Mouse (Mus musculus): ENCODE data around the gene Abi3bp. TPM values are rescaled to one million over a fixed set of nuclear protein-coding genes. Genes with fewer than 3 reads are reported as not detected.

Abi3bp gene
- polyA plus RNA-seq, 2 experiments: 0.10 to 0.15 TPM

GRCm38 (mm10) chr16:56441658-56442344, 35.9 kb upstream of the Abi3bp start:
- Histone ChIP-seq H3K36me3 (replicated peaks; ENCODE audit: control insufficient read depth, insufficient read depth, low read depth) (no peaks in the 10 kb centered on the region), H3K4me3 (ENCODE audit: insufficient read depth in 1 of 2, low read depth in 2 of 2, low read length in 2 of 2) (no peak overlapping the region), H3K4me1 (replicated peaks; ENCODE audit: control insufficient read depth in 2 of 2, insufficient read depth in 2 of 2, low read length in 1 of 2) (no peaks in the 10 kb centered on the region), H3K4me2 (ENCODE audit: low read depth) (no peak overlapping the region), H3K9me3 (ENCODE audit: control insufficient read depth, low read length) (no peaks in the 10 kb centered on the region), H3K27me3 (ENCODE audit: control insufficient read depth, insufficient read depth, low read length) (no peaks in the 10 kb centered on the region), H3K27ac (no peak overlapping the region), H3K9ac (replicated peaks) (no peak overlapping the region)
- TF ChIP-seq CTCF (IDR thresholded peaks at IDR 0.05; ENCODE audit: low read depth): no peak
- no peak for TF ChIP-seq EP300 (IDR thresholded peaks at IDR 0.05; ENCODE audit: low read depth)
- 56% methylated on average over 7 of the region's 7 CpGs for WGBS (ENCODE audit: insufficient replicate concordance)
- no peak for DNase-seq (ENCODE audit: low read depth in 3 of 3, low spot score in 3 of 3)
- ATAC-seq (ENCODE audit: insufficient read depth): no peak

DNA sequence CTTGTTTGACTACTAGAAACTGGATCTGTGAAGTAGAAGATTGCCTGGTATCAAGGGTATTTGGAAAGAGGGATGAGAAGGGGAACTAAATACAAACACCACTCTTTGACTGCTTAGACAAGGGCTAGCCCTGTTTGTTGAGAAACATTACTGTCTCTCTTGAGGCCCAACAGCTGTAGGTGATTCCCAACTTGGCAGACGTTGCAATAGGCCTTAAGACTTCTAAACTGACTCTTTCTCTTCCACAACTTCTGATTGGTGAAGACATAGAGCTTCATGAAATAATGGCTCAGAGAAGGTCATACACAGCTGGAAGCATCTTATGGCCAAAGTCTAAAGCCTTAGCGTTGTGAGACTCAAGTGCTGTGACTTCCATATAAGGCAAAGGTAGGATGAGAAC, 26.2 kb upstream of the Abi3bp start:
- ATAC-seq (ENCODE audit: insufficient read depth) (no peak), DNase-seq (ENCODE audit: low read depth in 3 of 3, low spot score in 3 of 3) (no peak)
- no peak overlapping the region for H3K4me2 ChIP-seq (ENCODE audit: low read depth)
- TF ChIP-seq EP300 (IDR thresholded peaks at IDR 0.05; ENCODE audit: low read depth) (no peak), CTCF (IDR thresholded peaks at IDR 0.05; ENCODE audit: low read depth) (no peak)
- no peak overlapping the region for H3K4me3 ChIP-seq (ENCODE audit: insufficient read depth in 1 of 2, low read depth in 2 of 2, low read length in 2 of 2)
- 48% methylated on average over 2 of the region's 2 CpGs for WGBS (ENCODE audit: insufficient replicate concordance)
- H3K27ac ChIP-seq: no peak overlapping the region
- no peaks in the 10 kb centered on the region for H3K9me3 ChIP-seq (ENCODE audit: control insufficient read depth, low read length)
- no peaks in the 10 kb centered on the region for H3K4me1 ChIP-seq (replicated peaks; ENCODE audit: control insufficient read depth in 2 of 2, insufficient read depth in 2 of 2, low read length in 1 of 2)
- no peaks in the 10 kb centered on the region for H3K27me3 ChIP-seq (ENCODE audit: control insufficient read depth, insufficient read depth, low read length)
- H3K9ac ChIP-seq (replicated peaks): no peak overlapping the region
- no peaks in the 10 kb centered on the region for H3K36me3 ChIP-seq (replicated peaks; ENCODE audit: control insufficient read depth, insufficient read depth, low read depth)

GRCm38 (mm10) chr16:56451923-56452322, 25.8 kb upstream of the Abi3bp start:
- H3K4me3 ChIP-seq (ENCODE audit: insufficient read depth in 1 of 2, low read depth in 2 of 2, low read length in 2 of 2): no peak overlapping the region
- no peaks in the 10 kb centered on the region for H3K4me1 ChIP-seq (replicated peaks; ENCODE audit: control insufficient read depth in 2 of 2, insufficient read depth in 2 of 2, low read length in 1 of 2)
- TF ChIP-seq EP300 (IDR thresholded peaks at IDR 0.05; ENCODE audit: low read depth) (no peak), CTCF (IDR thresholded peaks at IDR 0.05; ENCODE audit: low read depth) (no peak)
- no peaks in the 10 kb centered on the region for H3K36me3 ChIP-seq (replicated peaks; ENCODE audit: control insufficient read depth, insufficient read depth, low read depth)
- DNase-seq (ENCODE audit: low read depth in 3 of 3, low spot score in 3 of 3): no peak
- WGBS (ENCODE audit: insufficient replicate concordance): 23% methylated on average over 1 of the region's 1 CpGs
- H3K9ac ChIP-seq (replicated peaks): no peak overlapping the region
- no peak overlapping the region for H3K27ac ChIP-seq
- no peak overlapping the region for H3K4me2 ChIP-seq (ENCODE audit: low read depth)
- no peaks in the 10 kb centered on the region for H3K9me3 ChIP-seq (ENCODE audit: control insufficient read depth, low read length)
- H3K27me3 ChIP-seq (ENCODE audit: control insufficient read depth, insufficient read depth, low read length): no peaks in the 10 kb centered on the region
- no peak for ATAC-seq (ENCODE audit: insufficient read depth)

GRCm38 (mm10) chr16:56458052-56458754, 19.5 kb upstream of the Abi3bp start:
- TF ChIP-seq CTCF (IDR thresholded peaks at IDR 0.05; ENCODE audit: low read depth) (no peak), EP300 (IDR thresholded peaks at IDR 0.05; ENCODE audit: low read depth) (no peak)
- H3K4me2 ChIP-seq (ENCODE audit: low read depth): no peak overlapping the region
- H3K4me1 ChIP-seq (replicated peaks; ENCODE audit: control insufficient read depth in 2 of 2, insufficient read depth in 2 of 2, low read length in 1 of 2): no peaks in the 10 kb centered on the region
- WGBS (ENCODE audit: insufficient replicate concordance): 64% methylated on average over 8 of the region's 8 CpGs
- DNase-seq (ENCODE audit: low read depth in 3 of 3, low spot score in 3 of 3): no peak
- no peak overlapping the region for H3K4me3 ChIP-seq (ENCODE audit: insufficient read depth in 1 of 2, low read depth in 2 of 2, low read length in 2 of 2)
- no peaks in the 10 kb centered on the region for H3K9me3 ChIP-seq (ENCODE audit: control insufficient read depth, low read length)
- no peak overlapping the region for H3K9ac ChIP-seq (replicated peaks)
- H3K36me3 ChIP-seq (replicated peaks; ENCODE audit: control insufficient read depth, insufficient read depth, low read depth): no peaks in the 10 kb centered on the region
- H3K27ac ChIP-seq: no peak overlapping the region
- no peaks in the 10 kb centered on the region for H3K27me3 ChIP-seq (ENCODE audit: control insufficient read depth, insufficient read depth, low read length)
- ATAC-seq (ENCODE audit: insufficient read depth): no peak

- TF ChIP-seq CTCF (IDR thresholded peaks at IDR 0.05; ENCODE audit: low read depth) (no peak), EP300 (IDR thresholded peaks at IDR 0.05; ENCODE audit: low read depth) (no peak)
- H3K27ac ChIP-seq: no peak overlapping the region
- H3K9ac ChIP-seq (replicated peaks): no peak overlapping the region
- H3K27me3 ChIP-seq (ENCODE audit: control insufficient read depth, insufficient read depth, low read length): no peaks in the 10 kb centered on the region
- no peaks in the 10 kb centered on the region for H3K36me3 ChIP-seq (replicated peaks; ENCODE audit: control insufficient read depth, insufficient read depth, low read depth)
- H3K9me3 ChIP-seq (ENCODE audit: control insufficient read depth, low read length): no peaks in the 10 kb centered on the region
- DNase-seq (ENCODE audit: low read depth in 3 of 3, low spot score in 3 of 3) (no peak), ATAC-seq (ENCODE audit: insufficient read depth) (no peak)
- H3K4me3 ChIP-seq (ENCODE audit: insufficient read depth in 1 of 2, low read depth in 2 of 2, low read length in 2 of 2): no peak overlapping the region
- WGBS (ENCODE audit: insufficient replicate concordance): 74% methylated on average over 2 of the region's 2 CpGs
- H3K4me2 ChIP-seq (ENCODE audit: low read depth): no peak overlapping the region
- H3K4me1 ChIP-seq (replicated peaks; ENCODE audit: control insufficient read depth in 2 of 2, insufficient read depth in 2 of 2, low read length in 1 of 2): no peaks in the 10 kb centered on the region
Observed at GRCm38 (mm10) chr16:56473160-56473559, 4.5 kb upstream of the Abi3bp start.

Measured in liver, embryonic 14.5 days (tissue).